Mouse (Mus musculus): ENCODE measurements around the gene Gm42417.
"Not testable (repeated sequence)": the region's sequence is repeated elsewhere in the genome, so short reads cannot be mapped to it uniquely, and the experiment has no call there.

The Gm42417 gene

GRCm38 (mm10) chr1:36545382-36545781 lies 6.2 kb upstream of the Gm42417 start:
- no peak for DNase-seq

GRCm38 (mm10) chr1:36542925-36543324 lies 3.7 kb upstream of the Gm42417 start:
- no peak for DNase-seq

- no peak for DNase-seq
Measured at GRCm38 (mm10) chr1:36541844-36542243, 2.6 kb upstream of the Gm42417 start.

GRCm38 (mm10) chr1:36540807-36541206 lies 1.6 kb upstream of the Gm42417 start:
- no peak for DNase-seq

GRCm38 (mm10) chr1:36540132-36540531 lies 903 bp upstream of the Gm42417 start:
- DNase-seq = no peak

GRCm38 (mm10) chr1:36538727-36539126 lies 502 bp downstream of the Gm42417 start:
- no peak for DNase-seq

- DNase-seq = not testable (repeated sequence)
Measured at GRCm38 (mm10) chr1:36536783-36537182, 2.4 kb downstream of the Gm42417 start, which contains the start of gene Ankrd23. Gene Ankrd23, minus strand, starts transcription at chr1:36536883.

- no peak for DNase-seq
Measured at GRCm38 (mm10) chr1:36536397-36536728, 2.9 kb downstream of the Gm42417 start.

- DNase-seq = no peak
Measured at GRCm38 (mm10) chr1:36535477-36536396, 3.5 kb downstream of the Gm42417 start.

GRCm38 (mm10) chr1:36534595-36535058 lies 4.6 kb downstream of the Gm42417 start:
- DNase-seq = no peak

- no peak for DNase-seq
Measured at GRCm38 (mm10) chr1:36533546-36533945, 5.7 kb downstream of the Gm42417 start.

- no peak for DNase-seq
Measured at GRCm38 (mm10) chr1:36531461-36531860, 7.8 kb downstream of the Gm42417 start.

- no peak for DNase-seq
Measured at GRCm38 (mm10) chr1:36530962-36531361, 8.3 kb downstream of the Gm42417 start.

GRCm38 (mm10) chr1:36530485-36530884 lies 8.7 kb downstream of the Gm42417 start:
- no peak for DNase-seq

- DNase-seq = no peak
Measured at GRCm38 (mm10) chr1:36529875-36530274, 9.4 kb downstream of the Gm42417 start.

GRCm38 (mm10) chr1:36529274-36529673 lies 10.0 kb downstream of the Gm42417 start:
- DNase-seq = no peak

- DNase-seq = no peak
Measured at GRCm38 (mm10) chr1:36528351-36528750, 10.9 kb downstream of the Gm42417 start.

- DNase-seq = no peak
Measured at GRCm38 (mm10) chr1:36526903-36527302, 12.3 kb downstream of the Gm42417 start.

- no peak for DNase-seq
Measured at GRCm38 (mm10) chr1:36525774-36526173, 13.5 kb downstream of the Gm42417 start.

- no peak for DNase-seq
Measured at GRCm38 (mm10) chr1:36524058-36524457, 15.2 kb downstream of the Gm42417 start.

- no peak for DNase-seq
Measured at GRCm38 (mm10) chr1:36523332-36524013, 15.8 kb downstream of the Gm42417 start.

GRCm38 (mm10) chr1:36522210-36522609 lies 17.0 kb downstream of the Gm42417 start:
- no peak for DNase-seq

- DNase-seq = no peak
Measured at GRCm38 (mm10) chr1:36519626-36520025, 19.6 kb downstream of the Gm42417 start.

GRCm38 (mm10) chr1:36518259-36518658 lies 21.0 kb downstream of the Gm42417 start:
- no peak for DNase-seq
